Mouse (Mus musculus) liver, postnatal 0 days (tissue): ENCODE results near the gene Rab32.
"Not testable (repeated sequence)": the region's sequence is repeated elsewhere in the genome, so short reads cannot be mapped to it uniquely, and the experiment has no call there.

ENCODE experiments used
- CTCF ChIP-seq: sonication (generic); IDR thresholded peaks from 2 replicates; pipeline ENCODE4 v1.5.1; 2016; ENCODE audit warnings: antibody characterized with exemption, low read depth
- EP300 ChIP-seq: IDR thresholded peaks from 2 replicates; pipeline ENCODE4 v1.6.1; 2016; ENCODE audit warnings: antibody characterized with exemption, low read depth, mild to moderate bottlenecking

- TF ChIP-seq CTCF, EP300: not testable (repeated sequence)
These were observed 39.4 kb upstream of the Rab32 start for GRCm38 (mm10) chr10:10597495-10597894.
